Mouse (Mus musculus): ENCODE results near the gene Snrpa1.

- TF ChIP-seq CTCF (IDR thresholded peaks at IDR 0.05; ENCODE audit: control insufficient read depth, insufficient read depth, low read length) (no peak), POLR2A (IDR thresholded peaks at IDR 0.05; ENCODE audit: borderline replicate concordance, control insufficient read depth, low read depth, low read length) (no peak)
These were observed 22.0 kb upstream of the Snrpa1 start for GRCm38 (mm10) chr7:66036809-66037208.

All from bone marrow, adult 2 months (tissue).